Mouse (Mus musculus) lung, postnatal 36 days (tissue): Measurements from ENCODE around the gene Grb7.
A peak's percentile ranks its signal among the peaks of the same experiment; 100 is the strongest.

Experiments used
- DNase-seq: peaks from one replicate; pipeline ENCODE4 v3.0.0; 2022; ENCODE audit warnings: mixed read lengths

The Grb7 gene

GRCm38 (mm10) chr11:98446213-98446561, at the start of gene Grb7:
TSS of gene Grb7 (plus strand) at chr11:98446394.
- no peak for DNase-seq

- no peak for DNase-seq
Measured at GRCm38 (mm10) chr11:98397946-98398345, 48.2 kb upstream of the Grb7 start.

GRCm38 (mm10) chr11:98400161-98400726, 46.0 kb upstream of the Grb7 start, which contains the start of gene Pgap3:
TSS of gene Pgap3 (minus strand) at chr11:98400490.
- peak; percentile 90 for DNase-seq

GRCm38 (mm10) chr11:98400816-98401215, 45.4 kb upstream of the Grb7 start:
- DNase-seq = no peak

DNA sequence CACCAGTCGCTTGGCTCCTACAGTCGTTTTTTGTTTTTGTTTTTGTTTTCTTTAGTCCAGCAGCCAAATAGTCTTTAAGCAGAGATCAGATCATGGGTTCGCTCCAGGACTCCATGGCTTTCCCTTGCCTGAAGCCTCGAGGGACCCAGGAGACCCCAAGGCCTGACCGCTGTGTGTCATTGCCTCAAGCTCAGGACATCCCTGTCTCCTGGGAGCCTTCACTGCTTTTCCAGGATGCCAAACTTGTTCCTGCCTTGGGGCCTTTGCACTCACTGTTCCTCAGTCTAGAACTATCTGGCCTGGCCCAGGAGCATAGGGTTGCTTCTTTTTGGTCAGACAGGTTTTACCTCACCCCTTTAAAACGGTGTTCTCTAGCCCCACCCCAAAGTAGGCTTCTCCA, 39.6 kb upstream of the Grb7 start:
- DNase-seq = no peak

DNA sequence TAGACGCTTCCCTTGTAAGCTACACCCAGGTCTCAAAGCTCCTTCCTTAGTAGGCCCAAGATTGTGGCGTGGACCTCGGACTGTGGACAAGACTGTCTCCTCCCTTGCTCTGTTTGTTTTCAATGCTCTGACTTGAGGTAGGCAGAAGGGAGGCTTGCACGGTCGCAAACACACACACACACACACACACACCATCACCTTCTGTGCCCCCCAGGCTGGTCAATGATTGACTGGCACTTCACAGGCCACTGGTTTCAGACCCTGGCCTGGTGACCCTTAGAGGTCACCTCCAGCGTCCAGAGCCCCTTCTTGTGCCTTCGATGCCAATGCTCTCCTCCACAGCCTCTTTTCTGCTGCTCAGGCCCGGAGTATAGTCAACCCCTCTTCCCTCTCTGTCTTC, 37.3 kb upstream of the Grb7 start:
- no peak for DNase-seq

DNA sequence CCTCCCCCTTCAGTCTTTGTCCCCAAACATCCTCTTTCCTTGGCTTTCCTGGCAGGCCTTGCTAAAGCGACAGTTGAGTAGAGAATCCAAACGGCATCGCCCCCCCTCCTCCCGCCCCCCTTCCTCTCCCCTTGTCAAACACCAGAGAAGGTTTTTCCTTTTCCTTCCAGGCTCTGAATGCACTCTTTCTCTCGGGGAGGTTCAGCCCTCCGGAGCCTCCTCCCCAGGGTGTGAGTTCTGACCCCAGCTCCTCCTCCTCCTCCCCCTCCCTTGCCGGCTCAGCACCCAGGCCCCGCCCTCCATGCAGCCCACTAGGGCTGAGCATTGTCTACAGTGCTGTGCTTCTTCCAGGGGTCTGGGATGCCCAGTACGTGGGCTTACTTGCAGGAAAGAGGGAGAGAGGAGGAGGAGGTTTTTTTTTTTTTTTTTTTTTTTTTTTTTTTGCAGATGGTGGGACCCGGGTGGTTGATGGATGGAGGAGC, 36.8 kb upstream of the Grb7 start:
- DNase-seq = no peak

DNA sequence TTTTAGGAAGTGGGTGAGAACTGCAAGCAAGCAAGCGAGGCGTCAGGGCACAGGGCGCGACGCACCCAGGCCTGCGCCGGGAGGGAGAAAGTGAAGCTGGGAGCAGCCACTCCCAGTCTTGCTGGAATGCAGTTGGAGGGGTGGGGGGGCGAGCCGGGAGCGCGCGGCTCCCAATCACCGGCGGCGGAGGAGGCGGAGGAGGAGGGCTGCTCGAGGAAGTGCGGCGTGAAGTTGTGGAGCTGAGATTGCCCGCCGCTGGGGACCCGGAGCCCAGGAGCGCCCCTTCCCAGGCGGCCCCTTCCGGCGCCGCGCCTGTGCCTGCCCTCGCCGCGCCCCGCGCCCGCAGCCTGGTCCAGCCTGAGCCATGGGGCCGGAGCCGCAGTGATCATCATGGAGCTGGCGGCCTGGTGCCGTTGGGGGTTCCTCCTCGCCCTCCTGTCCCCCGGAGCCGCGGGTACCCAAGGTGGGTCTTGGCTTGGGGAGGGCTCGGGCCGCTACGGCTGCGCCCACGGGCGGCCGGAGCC, 33.9 kb upstream of the Grb7 start, which contains the start of gene Erbb2:
Gene Erbb2 (plus strand): TSS at position 198 of the 524 bp plus-strand sequence.
- peak; percentile 85 for DNase-seq

DNA sequence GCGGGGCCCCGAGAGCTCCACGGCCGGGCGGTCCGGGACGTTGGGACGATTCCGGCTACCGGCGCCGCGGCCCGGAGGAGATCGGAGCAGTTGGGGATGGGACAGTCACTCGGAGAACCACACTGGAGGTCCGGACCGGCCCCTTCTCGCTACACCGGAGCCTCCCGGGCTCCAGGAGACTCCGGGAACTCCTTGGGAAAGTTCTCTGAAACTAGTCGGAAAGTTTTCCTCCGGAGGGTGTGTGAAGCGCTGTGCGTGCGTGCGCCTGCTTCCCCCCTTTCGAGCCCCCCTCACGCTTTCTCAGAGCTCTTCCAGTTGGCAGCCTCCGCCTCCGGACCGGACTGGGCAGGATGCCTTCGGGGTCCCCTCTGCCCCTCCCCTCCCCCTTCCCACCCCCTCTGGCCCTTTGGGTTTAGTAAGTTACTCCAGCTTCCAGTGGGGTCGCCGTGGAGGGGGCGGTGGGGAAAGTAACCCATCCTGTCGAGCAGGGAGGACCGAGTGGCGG, 33.3 kb upstream of the Grb7 start:
- peak; percentile 30 for DNase-seq

DNA sequence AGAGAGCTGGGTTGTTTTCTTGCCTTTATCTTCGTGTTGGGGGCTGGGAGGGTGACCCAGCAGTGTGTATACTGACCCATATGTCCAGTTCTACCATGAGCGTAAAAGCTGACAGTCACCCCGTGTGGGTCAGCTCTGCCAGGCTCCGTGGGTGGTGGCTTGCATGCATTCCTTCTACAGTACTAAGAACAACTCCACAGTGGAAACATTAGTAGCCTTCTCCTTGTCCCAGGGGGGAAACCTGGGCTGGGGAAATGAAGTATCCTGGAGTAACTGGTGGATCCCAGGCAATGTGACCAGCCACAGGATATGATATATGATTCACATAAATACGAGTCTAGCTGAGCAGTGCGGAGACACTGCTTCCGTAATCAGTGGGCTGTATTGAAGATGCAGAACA, 32.5 kb upstream of the Grb7 start:
- no peak for DNase-seq

DNA sequence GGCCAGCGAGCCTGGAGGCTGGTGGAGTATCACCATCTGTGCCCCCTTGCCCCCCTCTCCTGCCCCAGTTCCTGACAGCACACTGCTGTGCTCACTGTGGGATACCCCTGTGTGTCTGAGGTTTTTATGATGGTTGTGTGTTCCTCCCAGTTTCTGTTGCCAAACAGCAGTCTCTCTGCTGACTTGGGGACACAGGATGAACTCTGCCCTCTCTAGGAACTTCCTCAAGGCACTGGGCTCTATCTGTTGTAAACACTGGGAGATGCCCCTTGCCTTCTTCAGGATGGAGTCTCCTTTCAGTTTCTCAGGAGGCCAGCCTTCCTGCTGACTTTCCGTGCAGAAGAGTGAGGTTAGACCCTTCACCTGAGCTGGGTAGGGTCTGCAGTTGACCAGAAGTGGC, 32.0 kb upstream of the Grb7 start:
- DNase-seq = no peak

- DNase-seq = peak; percentile 37
Measured at GRCm38 (mm10) chr11:98417074-98417473, 29.1 kb upstream of the Grb7 start.

GRCm38 (mm10) chr11:98418273-98418672, 27.9 kb upstream of the Grb7 start:
- no peak for DNase-seq

DNA sequence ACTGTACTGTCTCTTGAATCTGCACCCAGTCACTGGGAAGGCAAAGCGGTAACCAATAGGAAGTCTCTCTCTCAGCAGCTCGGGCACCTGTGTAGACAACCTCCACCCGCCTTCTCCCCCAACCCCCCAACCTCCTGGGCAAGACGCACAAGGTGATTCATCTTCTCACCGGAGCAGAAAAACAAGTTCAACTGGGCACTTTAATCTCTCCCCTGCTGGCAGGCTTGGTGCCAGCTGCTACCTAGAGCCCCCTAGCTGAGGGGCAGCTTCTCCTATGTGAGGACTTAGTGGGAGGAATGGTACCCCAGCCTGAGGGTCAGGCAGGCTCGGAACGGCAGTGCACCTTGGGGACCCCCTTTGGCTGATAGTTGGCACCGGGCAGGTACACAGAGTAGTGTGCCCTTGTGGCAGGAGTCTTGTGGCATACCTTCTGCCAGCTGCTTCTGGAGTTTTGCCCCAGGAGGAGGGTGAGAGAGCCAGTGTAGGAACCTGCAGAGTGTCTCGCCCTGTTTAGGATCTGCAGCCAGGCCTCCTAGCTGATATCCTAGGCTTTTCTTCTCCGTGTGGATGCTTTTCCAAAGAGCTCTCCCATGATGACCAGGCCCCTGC, 27.2 kb upstream of the Grb7 start:
- peak; percentile 71 for DNase-seq

- DNase-seq = no peak
Measured at GRCm38 (mm10) chr11:98426592-98426991, 19.6 kb upstream of the Grb7 start.

DNA sequence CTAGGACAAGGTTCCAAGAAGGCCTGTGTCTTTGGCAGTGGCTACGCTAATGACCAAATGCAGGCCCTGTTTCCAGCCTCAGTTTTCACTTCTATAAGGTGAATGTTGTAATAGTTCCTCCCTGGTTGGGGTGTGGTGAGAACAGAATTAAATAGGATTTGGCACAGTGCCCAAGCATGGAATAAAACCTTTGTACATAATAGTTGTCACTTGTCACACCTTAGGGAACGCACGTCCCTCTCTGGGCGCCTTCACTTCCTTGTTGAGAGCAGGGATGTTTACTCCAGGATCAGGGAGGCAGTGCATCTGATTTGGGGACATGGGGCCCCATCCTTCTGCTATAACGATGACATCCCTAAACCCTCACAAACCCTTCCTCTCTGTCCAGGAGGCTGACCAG, 17.8 kb upstream of the Grb7 start:
- no peak for DNase-seq

DNA sequence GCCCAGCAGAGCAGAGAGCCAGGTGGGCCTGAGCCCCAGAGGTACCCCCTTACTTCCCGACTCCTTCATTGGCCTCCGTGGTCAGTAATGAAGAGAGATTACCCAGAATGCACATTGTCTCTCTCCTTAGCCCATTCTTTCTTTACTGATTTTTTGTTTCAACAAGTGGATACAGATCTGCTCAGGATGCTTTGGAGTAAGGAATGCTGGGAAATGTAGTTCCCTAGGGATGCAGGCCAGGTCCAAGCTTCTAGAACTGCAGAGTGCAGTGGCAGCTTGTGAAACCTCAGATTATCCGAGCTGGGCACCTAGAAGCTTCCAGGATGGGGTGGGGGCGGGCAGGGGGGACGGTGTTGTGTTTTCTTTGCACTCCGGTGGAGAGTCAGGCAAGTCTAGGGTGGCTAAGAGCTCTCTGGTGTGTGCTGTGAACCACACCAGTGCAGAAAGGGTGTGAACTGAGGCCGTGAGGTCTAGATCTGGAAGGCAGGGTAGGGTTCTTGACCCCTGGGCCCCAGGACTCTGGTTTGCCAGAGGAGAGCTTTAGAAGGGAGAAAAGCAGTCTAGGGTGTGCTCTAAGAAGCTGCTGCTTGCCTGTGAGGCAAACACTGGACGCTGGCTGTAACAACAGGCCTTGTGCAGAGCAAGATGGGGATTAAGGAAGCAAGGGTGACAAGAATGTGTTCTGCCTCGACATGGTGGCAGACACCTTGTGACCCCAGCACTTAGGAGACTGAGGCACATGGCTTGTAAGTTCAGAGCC, 14.3 kb upstream of the Grb7 start:
- DNase-seq = no peak

DNA sequence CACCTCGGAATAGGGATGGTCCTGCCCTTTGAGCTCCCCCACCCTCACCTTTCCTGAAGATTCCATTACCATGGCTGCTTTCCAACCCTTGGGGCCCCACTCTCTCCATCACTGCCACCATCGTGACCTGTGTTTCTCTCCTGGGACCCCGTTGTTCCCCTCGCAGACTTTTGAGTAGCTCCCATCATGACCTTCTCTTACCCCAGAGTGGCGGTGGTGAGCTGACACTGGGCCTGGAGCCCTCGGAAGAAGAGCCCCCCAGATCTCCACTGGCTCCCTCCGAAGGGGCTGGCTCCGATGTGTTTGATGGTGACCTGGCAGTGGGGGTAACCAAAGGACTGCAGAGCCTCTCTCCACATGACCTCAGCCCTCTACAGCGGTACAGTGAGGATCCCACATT, 10.5 kb upstream of the Grb7 start:
- no peak for DNase-seq

GRCm38 (mm10) chr11:98437441-98437840, 8.8 kb upstream of the Grb7 start:
- DNase-seq = no peak

GRCm38 (mm10) chr11:98438331-98439158, 7.6 kb upstream of the Grb7 start, which contains the start of gene Mien1:
TSS of gene Mien1 (minus strand) at chr11:98438991.
- DNase-seq = peak; percentile 94

GRCm38 (mm10) chr11:98443688-98444087, 2.5 kb upstream of the Grb7 start:
- no peak for DNase-seq

DNA sequence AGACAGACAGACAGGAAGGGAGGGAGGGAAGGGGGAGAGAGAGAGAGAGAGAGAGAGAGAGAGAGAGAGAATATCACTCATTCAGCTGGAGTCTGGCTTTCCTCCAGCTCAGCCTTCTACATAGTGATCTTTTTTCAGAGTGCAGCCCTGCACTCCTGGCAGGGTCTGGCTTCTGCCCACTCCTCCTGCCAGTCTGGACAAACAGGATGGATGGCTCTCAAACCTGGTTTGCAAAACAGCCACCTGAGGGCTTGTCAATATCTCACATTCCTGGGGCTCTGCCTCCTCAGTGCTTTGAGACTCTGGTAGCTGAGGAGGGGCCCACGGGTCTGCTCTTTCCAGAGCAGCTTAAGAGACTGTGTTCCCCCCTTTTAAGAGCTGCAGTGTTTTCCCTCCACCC, 956 bp upstream of the Grb7 start:
- DNase-seq = peak; percentile 50

- peak; percentile 57 for DNase-seq
Measured at GRCm38 (mm10) chr11:98445679-98446078, 515 bp upstream of the Grb7 start.
